ENCODE assay signal across 7 mouse cellular contexts in the genomic region with DNA sequence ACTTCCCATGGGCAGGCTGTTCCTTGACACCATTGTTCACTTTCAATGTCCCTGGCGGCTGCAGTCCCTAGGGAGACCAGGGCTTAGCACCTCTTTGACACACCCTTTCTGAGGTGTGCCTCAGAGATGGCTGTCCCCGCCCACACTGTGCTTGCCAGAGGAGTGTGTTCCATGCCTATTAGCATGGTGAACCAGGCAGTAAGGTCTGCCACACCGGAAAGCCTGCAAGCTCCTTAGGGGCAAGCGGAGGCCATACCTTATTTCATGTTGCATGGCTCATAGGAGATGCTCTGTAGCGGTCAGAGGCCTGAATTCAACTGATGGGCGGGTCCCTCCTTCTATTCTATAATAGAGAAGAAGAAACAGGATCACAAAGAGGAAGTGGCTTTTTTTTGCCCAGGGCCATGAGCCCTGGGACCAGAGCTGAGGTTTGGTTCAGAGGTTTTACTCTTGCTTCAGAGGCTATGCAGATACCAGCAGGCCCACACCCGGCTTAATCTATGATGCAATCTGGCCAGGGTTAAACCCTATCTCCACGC.
DNase-seq lines count a peak whose midpoint lies in the region; ATAC-seq and TF ChIP-seq lines count a peak whose summit lies in the region.

No protein-coding gene starts in this region.

- H3K4me3 ChIP-seq in myocyte = no peak overlapping the region

- peak; percentile 47 for DNase-seq in urinary bladder, postnatal 14 days (ENCODE audit: low spot score)
- DNase-seq in urinary bladder, postnatal 10 days (ENCODE audit: low spot score) = no peak
- peak; percentile 42 to 69 for DNase-seq in kidney, postnatal 25 days
- no peak for DNase-seq in adrenal gland, adult (ENCODE audit: inconsistent age in 2 of 2, low spot score in 1 of 2)
- no peak for DNase-seq in cerebellum, postnatal 10 days

- H3K36me3 ChIP-seq in myocyte (ENCODE audit: control insufficient read depth, insufficient read depth) = no peaks in the 10 kb centered on the region

- H3ac ChIP-seq in myocyte (ENCODE audit: control insufficient read depth, insufficient read length) = no peak overlapping the region

- H3K79me2 ChIP-seq in myocyte (ENCODE audit: control insufficient read depth, insufficient read depth) = no peaks in the 10 kb centered on the region

- H3K4me2 ChIP-seq in myocyte (ENCODE audit: low read depth) = peak overlapping the region; percentile 73

- no peaks in the 10 kb centered on the region for H3K27me3 ChIP-seq in myocyte (ENCODE audit: control insufficient read depth, insufficient read depth, insufficient read length)

- peak; percentile 78 for ATAC-seq in granulocyte monocyte progenitor cell, adult 5-6 weeks (replicated peaks; ENCODE audit: poor library complexity, severe bottlenecking)

- no peak for TF ChIP-seq POLR2A in myocyte (IDR thresholded peaks at IDR 0.05; ENCODE audit: insufficient read length, low read depth)

TF ChIP-seq in myocyte, 11 proteins besides CTCF, POLR2A, EP300 and RAD21:
- TF ChIP-seq USF1 (IDR thresholded peaks at IDR 0.05; ENCODE audit: low read depth) (no peak), TCF3 (IDR thresholded peaks at IDR 0.05; ENCODE audit: insufficient read length, low read depth) (no peak), REST (IDR thresholded peaks at IDR 0.05; ENCODE audit: insufficient read depth, insufficient read length) (no peak), E2F4 (IDR thresholded peaks at IDR 0.05; ENCODE audit: insufficient read depth) (no peak), MYOG (IDR thresholded peaks at IDR 0.05; ENCODE audit: control insufficient read depth in 1 of 3, insufficient read depth in 1 of 3, insufficient read length in 2 of 3, low read depth in 2 of 3) (peak in 1 of 3 experiments; percentile 27), CEBPB (IDR thresholded peaks at IDR 0.05; ENCODE audit: insufficient read depth, poor library complexity, severe bottlenecking) (peak; percentile 77; the same call in 1 of the 2 replicates), SRF (IDR thresholded peaks at IDR 0.05; ENCODE audit: control insufficient read depth, insufficient read length, low read depth) (no peak), MYOD1 (IDR thresholded peaks at IDR 0.05; ENCODE audit: control insufficient read depth in 1 of 3, insufficient read length in 2 of 3, low read depth in 2 of 3) (peak in 1 of 3 experiments; percentile 29), POLR2AphosphoS2 (IDR thresholded peaks at IDR 0.05; ENCODE audit: insufficient read length, low read depth) (no peak), TCF12 (IDR thresholded peaks at IDR 0.05; ENCODE audit: insufficient read depth, poor library complexity, severe bottlenecking) (no peak), MAX (IDR thresholded peaks at IDR 0.05; ENCODE audit: low read depth) (no peak)
TF ChIP-seq in myocyte: peak in this region for 3.

Comparison
In these comparisons a context has a peak if more than half of its experiments do, and no peak if none do; other contexts are left out.
1. DNase-seq: peak in urinary bladder, postnatal 14 days (single experiment) and kidney, postnatal 25 days (2 of 2); none in urinary bladder, postnatal 10 days (single experiment), adrenal gland, adult (0 of 2) and cerebellum, postnatal 10 days (0 of 2).